Mouse (Mus musculus): Measurements from ENCODE around the gene Gm382. TPM values are rescaled to one million over a fixed set of nuclear protein-coding genes. Genes with fewer than 3 reads are reported as not detected.

Gene Gm382
- total RNA-seq (2014; rRNA removed; ENCODE audit: low replicate concordance) (not detected in 2 replicates), polyA plus RNA-seq (2015; fragmentation: Nextera tagmentation; extraction: Ambion mirVana) (not detected in 2 replicates)

GRCm38 (mm10) chrX:127039672-127040071 lies at the start of gene Gm382:
TSS of gene Gm382 (plus strand) at chrX:127039972.
- no peaks in the 10 kb centered on the region for H3K4me1 ChIP-seq (ENCODE audit: control insufficient read depth, insufficient read depth)
- 75% methylated on average over 1 of the region's 1 CpGs for WGBS
- H3K4me2 ChIP-seq (ENCODE audit: low read depth, low read length), result no peak within 1 kb of the TSS

GRCm38 (mm10) chrX:127070179-127070578 lies 30.4 kb downstream of the Gm382 start:
- Histone ChIP-seq H3K9ac (replicated peaks; ENCODE audit: low read depth, low read length) (no peak overlapping the region), H3K9me3 (replicated peaks; ENCODE audit: control insufficient read depth, low read length) (0 out of 2 replicates have a peak, but pooled peaks cover 5% of the 10 kb centered on the region), H3K36me3 (replicated peaks; ENCODE audit: control insufficient read depth, insufficient read depth, low read length) (no peaks in the 10 kb centered on the region), H3K4me1 (ENCODE audit: control insufficient read depth, insufficient read depth) (no peaks in the 10 kb centered on the region), H3K27me3 (ENCODE audit: control insufficient read depth, insufficient read depth, low read length) (no peaks in the 10 kb centered on the region), H3K4me2 (ENCODE audit: low read depth, low read length) (no peak overlapping the region), H3K4me3 (ENCODE audit: low read depth, low read length) (no peak overlapping the region), H3K27ac (ENCODE audit: low read depth) (no peak overlapping the region)
- TF ChIP-seq CTCF (IDR thresholded peaks at IDR 0.05; ENCODE audit: low read depth), result no peak
- TF ChIP-seq EP300 (IDR thresholded peaks at IDR 0.05; ENCODE audit: low read depth), result no peak
- ATAC-seq (ENCODE audit: insufficient read depth, low read depth), result no peak
- DNase-seq (ENCODE audit: low spot score), result no peak
- WGBS, result 77% methylated on average over 2 of the region's 2 CpGs

More at GRCm38 (mm10) chrX:127039672-127040071, at the start of gene Gm382:
- ATAC-seq (ENCODE audit: insufficient read depth, low read depth), result no peak
- no peaks in the 10 kb centered on the region for H3K36me3 ChIP-seq (replicated peaks; ENCODE audit: control insufficient read depth, insufficient read depth, low read length)
- no peaks in the 10 kb centered on the region for H3K9me3 ChIP-seq (replicated peaks; ENCODE audit: control insufficient read depth, low read length)
- H3K9ac ChIP-seq (replicated peaks; ENCODE audit: low read depth, low read length), result no peak within 1 kb of the TSS
- TF ChIP-seq EP300 (IDR thresholded peaks at IDR 0.05; ENCODE audit: low read depth) (no peak), CTCF (IDR thresholded peaks at IDR 0.05; ENCODE audit: low read depth) (no peak)
- H3K27me3 ChIP-seq (ENCODE audit: control insufficient read depth, insufficient read depth, low read length), result no peaks in the 10 kb centered on the region
- no peak for DNase-seq (ENCODE audit: low spot score)
- no peak within 1 kb of the TSS for H3K27ac ChIP-seq (ENCODE audit: low read depth)
- H3K4me3 ChIP-seq (ENCODE audit: low read depth, low read length), result no peak within 1 kb of the TSS

DNA sequence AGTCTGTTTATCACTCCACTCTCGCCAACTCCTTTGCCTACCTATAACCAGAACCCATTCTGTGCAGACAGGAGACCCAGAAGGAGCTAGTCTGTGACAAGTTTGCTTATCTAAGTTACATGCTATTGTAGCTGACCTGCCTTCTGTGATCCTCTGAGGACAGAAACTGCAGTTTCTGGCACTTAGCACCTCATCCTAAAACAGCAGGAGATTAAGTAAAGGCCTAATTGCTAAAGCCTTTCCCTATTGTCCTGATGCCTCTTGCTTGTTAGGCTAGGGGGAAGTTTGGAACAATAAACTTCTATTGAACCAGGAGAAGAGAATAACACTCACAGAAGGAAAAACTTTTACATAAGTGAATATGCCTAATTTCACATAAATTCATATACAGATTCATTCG lies 51.5 kb downstream of the Gm382 start:
- WGBS, result 53% methylated on average over 2 of the region's 2 CpGs
- Histone ChIP-seq H3K4me2 (ENCODE audit: low read depth, low read length) (no peak overlapping the region), H3K4me1 (ENCODE audit: control insufficient read depth, insufficient read depth) (no peaks in the 10 kb centered on the region), H3K27ac (ENCODE audit: low read depth) (no peak overlapping the region), H3K36me3 (replicated peaks; ENCODE audit: control insufficient read depth, insufficient read depth, low read length) (no peaks in the 10 kb centered on the region), H3K9me3 (replicated peaks; ENCODE audit: control insufficient read depth, low read length) (peaks cover 3% of the 10 kb centered on the region; the same call in 1 of the 2 replicates), H3K9ac (replicated peaks; ENCODE audit: low read depth, low read length) (no peak overlapping the region), H3K4me3 (ENCODE audit: low read depth, low read length) (no peak overlapping the region), H3K27me3 (ENCODE audit: control insufficient read depth, insufficient read depth, low read length) (no peaks in the 10 kb centered on the region)
- TF ChIP-seq CTCF (IDR thresholded peaks at IDR 0.05; ENCODE audit: low read depth) (no peak), EP300 (IDR thresholded peaks at IDR 0.05; ENCODE audit: low read depth) (no peak)
- ATAC-seq (ENCODE audit: insufficient read depth, low read depth), result no peak
- DNase-seq (ENCODE audit: low spot score), result no peak

- DNase-seq (ENCODE audit: low spot score) (no peak), ATAC-seq (ENCODE audit: insufficient read depth, low read depth) (no peak)
- peaks cover 3% of the 10 kb centered on the region; the same call in 1 of the 2 replicates for H3K9me3 ChIP-seq (replicated peaks; ENCODE audit: control insufficient read depth, low read length)
- H3K27ac ChIP-seq (ENCODE audit: low read depth), result no peak overlapping the region
- no peak overlapping the region for H3K4me3 ChIP-seq (ENCODE audit: low read depth, low read length)
- H3K36me3 ChIP-seq (replicated peaks; ENCODE audit: control insufficient read depth, insufficient read depth, low read length), result no peaks in the 10 kb centered on the region
- no peak overlapping the region for H3K9ac ChIP-seq (replicated peaks; ENCODE audit: low read depth, low read length)
- TF ChIP-seq CTCF (IDR thresholded peaks at IDR 0.05; ENCODE audit: low read depth) (no peak), EP300 (IDR thresholded peaks at IDR 0.05; ENCODE audit: low read depth) (no peak)
- H3K4me1 ChIP-seq (ENCODE audit: control insufficient read depth, insufficient read depth), result no peaks in the 10 kb centered on the region
- no peaks in the 10 kb centered on the region for H3K27me3 ChIP-seq (ENCODE audit: control insufficient read depth, insufficient read depth, low read length)
- H3K4me2 ChIP-seq (ENCODE audit: low read depth, low read length), result no peak overlapping the region
These were observed 53.3 kb downstream of the Gm382 start for GRCm38 (mm10) chrX:127093036-127093435.

- no peak for DNase-seq (ENCODE audit: low spot score)
- no peak overlapping the region for H3K4me2 ChIP-seq (ENCODE audit: low read depth, low read length)
- H3K36me3 ChIP-seq (replicated peaks; ENCODE audit: control insufficient read depth, insufficient read depth, low read length), result no peaks in the 10 kb centered on the region
- no peaks in the 10 kb centered on the region for H3K4me1 ChIP-seq (ENCODE audit: control insufficient read depth, insufficient read depth)
- no peak for ATAC-seq (ENCODE audit: insufficient read depth, low read depth)
- H3K27me3 ChIP-seq (ENCODE audit: control insufficient read depth, insufficient read depth, low read length), result no peaks in the 10 kb centered on the region
- 62% methylated on average over 3 of the region's 3 CpGs for WGBS
- H3K9ac ChIP-seq (replicated peaks; ENCODE audit: low read depth, low read length), result no peak overlapping the region
- TF ChIP-seq CTCF (IDR thresholded peaks at IDR 0.05; ENCODE audit: low read depth), result no peak
- no peak for TF ChIP-seq EP300 (IDR thresholded peaks at IDR 0.05; ENCODE audit: low read depth)
- no peak overlapping the region for H3K27ac ChIP-seq (ENCODE audit: low read depth)
- H3K9me3 ChIP-seq (replicated peaks; ENCODE audit: control insufficient read depth, low read length), result peaks cover 3% of the 10 kb centered on the region; the same call in 1 of the 2 replicates
- no peak overlapping the region for H3K4me3 ChIP-seq (ENCODE audit: low read depth, low read length)
These were observed 54.2 kb downstream of the Gm382 start for GRCm38 (mm10) chrX:127093961-127094360.

DNA sequence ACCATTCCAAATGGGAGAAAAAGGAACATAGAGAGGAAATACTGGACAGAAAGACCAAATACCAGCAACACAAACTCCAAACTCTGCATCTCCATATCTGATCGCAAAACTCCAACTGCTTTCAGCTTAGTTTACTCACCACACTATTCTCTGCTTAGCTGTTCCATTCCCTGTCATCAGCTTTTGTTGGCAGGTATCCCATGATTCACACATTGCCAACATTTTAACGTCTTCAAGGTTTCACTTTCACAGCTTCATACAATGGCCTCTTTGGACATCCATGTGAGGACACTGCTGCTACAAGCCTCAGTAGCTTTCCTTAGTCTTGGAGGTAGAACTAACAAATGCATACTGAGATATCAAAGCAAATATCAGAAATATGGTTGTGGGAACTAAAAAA lies 64.6 kb downstream of the Gm382 start:
- TF ChIP-seq CTCF (IDR thresholded peaks at IDR 0.05; ENCODE audit: low read depth) (no peak), EP300 (IDR thresholded peaks at IDR 0.05; ENCODE audit: low read depth) (no peak)
- 51% methylated on average over 2 of the region's 2 CpGs for WGBS

More for the DNA sequence above, 64.6 kb downstream of the Gm382 start:
- Histone ChIP-seq H3K4me1 (ENCODE audit: control insufficient read depth, insufficient read depth) (no peaks in the 10 kb centered on the region), H3K27ac (ENCODE audit: low read depth) (no peak overlapping the region), H3K9ac (replicated peaks; ENCODE audit: low read depth, low read length) (no peak overlapping the region), H3K36me3 (replicated peaks; ENCODE audit: control insufficient read depth, insufficient read depth, low read length) (no peaks in the 10 kb centered on the region), H3K4me3 (ENCODE audit: low read depth, low read length) (no peak overlapping the region), H3K4me2 (ENCODE audit: low read depth, low read length) (no peak overlapping the region), H3K9me3 (replicated peaks; ENCODE audit: control insufficient read depth, low read length) (no peaks in the 10 kb centered on the region), H3K27me3 (ENCODE audit: control insufficient read depth, insufficient read depth, low read length) (no peaks in the 10 kb centered on the region)
- no peak for ATAC-seq (ENCODE audit: insufficient read depth, low read depth)
- no peak for DNase-seq (ENCODE audit: low spot score)

Other genes starting within 250 kb of the Gm382 start
- not detected in 2 replicates for gene 4932411N23Rik, start 224.1 kb upstream of the Gm382 start, total RNA-seq (2014; rRNA removed; ENCODE audit: low replicate concordance)
- not detected in 2 replicates for gene 4932411N23Rik, start 224.1 kb upstream of the Gm382 start, polyA plus RNA-seq (2015; fragmentation: Nextera tagmentation; extraction: Ambion mirVana)

All from heart, postnatal 0 days (tissue).